Mouse (Mus musculus) ovary, postnatal 14 days (tissue): ENCODE results near the gene Pde4b.
"Not testable (repeated sequence)": the region's sequence is repeated elsewhere in the genome, so short reads cannot be mapped to it uniquely, and the experiment has no call there.

ENCODE experiments used
- DNase-seq: peaks from one replicate; pipeline ENCODE4 v3.0.0; 2022; ENCODE audit warnings: low spot score

Gene Pde4b

DNA sequence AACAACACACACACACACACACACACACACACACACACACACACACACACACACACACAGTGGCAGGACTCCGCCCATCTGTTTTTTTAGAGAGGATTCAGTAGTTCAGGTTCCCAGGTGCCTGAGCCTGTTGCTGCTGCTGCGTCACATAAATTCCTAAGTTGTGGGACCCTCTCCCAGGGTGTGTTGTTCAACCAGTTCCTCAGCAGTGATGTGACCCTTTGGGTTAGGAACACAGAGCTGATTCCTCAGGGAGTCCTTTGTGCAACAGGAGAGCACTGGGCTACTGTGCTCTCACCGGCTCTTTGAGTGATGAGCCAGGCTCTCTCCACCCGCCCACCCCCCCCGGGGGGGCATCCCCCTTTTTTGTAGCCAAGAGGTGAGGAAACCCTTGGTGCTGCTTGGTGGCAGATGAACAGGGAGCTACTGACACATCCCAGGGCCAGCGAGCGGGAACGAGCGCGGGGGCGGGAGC lies at the start of gene Pde4b:
Gene Pde4b, plus strand, starts transcription at position 453 of the 475 bp plus-strand sequence.
- DNase-seq = no peak

- DNase-seq = no peak
Observed at GRCm38 (mm10) chr4:102040190-102040589, 47.2 kb upstream of the Pde4b start.

DNA sequence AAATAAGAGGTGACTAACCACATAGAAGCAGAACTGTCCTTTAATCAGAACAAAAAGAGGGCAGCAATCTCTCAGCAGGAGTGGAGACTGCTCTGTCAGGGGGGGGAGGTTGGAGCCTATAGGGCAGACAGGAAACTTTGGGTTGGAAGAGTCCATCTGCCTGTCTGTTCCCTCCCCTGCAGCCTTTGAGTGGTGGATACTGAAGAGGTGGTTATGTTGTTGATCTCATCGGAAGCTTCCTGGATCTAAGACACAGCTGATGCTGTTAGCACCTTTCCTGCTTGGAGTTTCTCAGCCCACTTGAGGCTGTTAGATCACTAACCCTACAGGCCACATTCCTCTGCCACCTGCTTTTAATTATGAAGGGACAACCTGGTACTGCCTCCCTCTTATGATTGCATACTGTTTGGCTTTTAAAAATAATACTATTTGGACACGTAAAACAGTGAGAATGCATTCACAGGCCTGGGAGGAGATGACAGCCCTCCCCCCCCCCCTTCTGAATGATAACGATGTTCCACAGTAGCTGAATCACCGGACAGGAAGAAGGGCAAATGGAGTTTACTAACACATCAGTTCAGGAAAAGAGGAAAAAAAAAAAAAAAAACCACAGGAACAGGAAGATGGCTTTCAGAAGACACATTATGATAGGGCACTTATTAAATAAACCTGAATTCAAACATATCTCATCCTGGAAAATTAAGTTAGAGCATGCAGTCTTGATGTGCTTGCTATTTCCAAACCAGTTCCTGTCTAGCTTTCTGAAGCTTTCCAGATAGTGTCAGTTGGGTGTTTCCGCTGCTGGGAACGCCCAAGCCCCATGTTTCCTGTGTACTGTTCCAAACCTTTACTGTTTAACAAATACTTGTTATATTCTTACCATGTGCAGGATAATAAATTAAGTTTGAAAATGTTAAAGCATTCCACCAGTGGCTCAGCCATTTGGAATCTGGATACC lies 41.9 kb upstream of the Pde4b start:
- no peak for DNase-seq

- not testable (repeated sequence) for DNase-seq
Observed at GRCm38 (mm10) chr4:102049368-102049767, 38.0 kb upstream of the Pde4b start.

GRCm38 (mm10) chr4:102061322-102061721 lies 26.0 kb upstream of the Pde4b start:
- no peak for DNase-seq

DNA sequence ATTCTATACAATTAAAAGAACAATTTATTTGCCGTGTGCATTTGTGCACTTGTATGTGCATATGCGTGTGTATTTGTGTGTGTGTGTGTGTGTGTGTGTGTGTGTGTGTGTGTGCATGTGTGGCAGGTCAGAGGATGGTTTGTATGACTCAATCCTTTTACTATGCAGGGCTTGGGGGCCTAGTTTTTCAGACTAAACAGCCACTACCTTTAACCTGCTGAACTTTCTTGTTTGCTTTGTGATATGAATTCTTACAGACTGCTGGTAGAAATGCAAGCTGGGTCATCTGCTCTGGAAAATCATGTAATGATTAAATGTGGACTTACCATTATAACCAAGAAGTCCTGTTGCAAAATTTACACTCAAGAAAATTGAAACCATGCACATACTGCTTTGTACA lies 18.0 kb upstream of the Pde4b start:
- no peak for DNase-seq

- DNase-seq = no peak
Observed at GRCm38 (mm10) chr4:102086336-102086735, 1.0 kb upstream of the Pde4b start.

GRCm38 (mm10) chr4:102087566-102088234 lies 357 bp downstream of the Pde4b start:
- DNase-seq = no peak

DNA sequence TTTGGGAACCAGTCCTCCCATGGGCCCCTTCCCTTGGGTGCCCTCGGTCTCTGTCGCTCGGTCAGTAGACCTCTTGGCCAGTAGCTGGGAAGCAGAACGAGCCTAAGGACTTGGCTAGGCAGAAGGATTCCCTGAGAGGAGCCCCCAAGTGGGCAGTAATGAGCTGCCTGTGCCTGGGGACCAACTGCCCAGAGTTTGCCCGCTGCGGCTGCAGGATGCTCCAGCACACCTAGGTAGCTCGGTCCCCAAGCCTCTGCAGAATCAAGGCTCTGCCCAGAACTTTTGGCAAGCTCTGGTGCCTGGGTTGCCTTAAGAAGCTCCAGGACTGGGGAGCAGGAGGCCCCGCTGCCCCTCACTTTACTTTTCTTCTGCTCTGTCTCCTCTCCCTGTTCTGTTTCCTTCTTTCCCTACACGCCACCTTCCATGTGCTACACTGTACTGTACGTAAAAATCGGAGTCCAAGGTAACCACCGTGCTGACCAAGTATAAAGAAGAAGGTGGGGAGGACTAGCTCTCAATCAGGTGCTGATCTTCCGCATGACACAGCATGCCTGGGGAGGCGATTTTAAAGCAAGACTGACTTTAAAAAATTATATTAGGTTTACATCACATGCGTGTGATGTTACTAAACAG lies 1.0 kb downstream of the Pde4b start:
- no peak for DNase-seq

DNA sequence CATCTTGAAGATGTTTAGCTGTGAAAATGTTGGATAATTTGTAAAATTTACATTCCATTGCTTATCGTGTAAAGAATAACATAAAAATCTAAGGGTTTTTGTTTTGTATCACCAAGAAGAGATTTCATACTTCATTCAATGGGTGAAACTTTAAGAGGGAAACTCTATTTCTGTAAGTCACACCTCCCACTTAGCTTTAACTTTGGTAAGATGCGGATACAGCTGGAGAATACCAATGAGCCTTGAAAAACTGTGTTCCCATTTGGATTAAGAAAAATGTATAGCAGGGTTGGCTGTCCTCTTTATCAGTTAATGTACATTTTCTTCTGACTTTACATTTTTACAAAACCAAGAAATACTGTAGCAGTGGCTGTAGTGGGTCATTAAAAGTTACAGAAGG lies 8.5 kb downstream of the Pde4b start:
- no peak for DNase-seq

DNA sequence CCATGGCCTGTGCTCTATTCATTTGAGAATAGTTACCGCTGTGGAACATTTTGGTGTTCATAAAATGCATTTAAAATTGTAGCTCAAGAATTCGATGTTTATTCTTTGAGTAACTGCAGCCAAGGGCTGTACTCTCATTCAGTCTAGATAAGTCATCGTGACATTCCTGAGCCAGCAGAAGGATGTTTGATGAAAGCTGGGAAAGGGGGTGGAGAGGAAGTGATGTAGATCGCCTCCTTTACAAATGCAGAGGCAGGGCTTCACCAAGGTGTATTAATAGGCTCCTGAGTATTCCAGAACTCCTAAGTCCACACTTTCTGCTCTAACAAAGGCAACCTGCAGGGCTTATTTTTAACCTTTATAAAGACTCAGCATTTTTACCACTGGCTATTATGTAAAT lies 14.9 kb downstream of the Pde4b start:
- DNase-seq = no peak

- no peak for DNase-seq
Observed at GRCm38 (mm10) chr4:102104534-102105014, 17.2 kb downstream of the Pde4b start.

DNA sequence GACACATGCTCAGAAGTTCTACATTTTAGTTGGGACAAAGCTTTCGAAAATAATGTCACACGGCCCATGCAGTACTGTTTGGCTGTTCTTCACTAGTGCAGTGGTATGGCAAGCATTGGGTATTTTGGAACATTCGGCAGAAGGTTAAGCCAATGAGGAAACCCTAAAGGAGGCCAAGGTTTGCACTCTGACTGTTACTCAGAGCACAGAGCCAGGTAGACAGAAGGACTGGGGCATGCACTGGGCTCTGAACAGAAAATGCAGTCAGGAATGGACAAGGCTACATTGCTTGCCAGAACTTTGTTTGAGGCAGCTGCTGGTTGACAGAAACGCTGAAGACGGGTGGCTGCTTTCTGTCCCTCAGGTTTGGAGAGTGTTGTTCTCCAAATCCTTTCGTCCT lies 19.4 kb downstream of the Pde4b start:
- DNase-seq = no peak

DNA sequence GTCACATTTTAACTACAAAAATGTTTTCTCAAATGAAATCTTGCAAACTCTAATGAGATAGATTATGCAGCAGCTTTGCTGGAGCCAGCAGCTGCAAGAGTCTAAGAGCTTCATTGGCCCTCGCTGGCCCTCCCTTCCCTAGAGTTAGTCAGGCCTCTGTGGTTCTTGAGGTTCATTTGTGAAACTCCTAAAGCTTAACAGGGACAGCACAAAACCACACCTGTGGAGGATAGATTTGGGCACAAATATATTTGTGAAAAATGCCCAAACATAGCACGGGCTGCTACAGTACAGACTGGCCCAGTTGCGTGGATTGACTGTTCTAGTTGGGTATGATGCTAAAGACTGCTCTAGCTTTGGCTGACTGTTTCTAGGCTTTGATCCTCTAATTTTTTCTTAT lies 32.1 kb downstream of the Pde4b start:
- no peak for DNase-seq

DNA sequence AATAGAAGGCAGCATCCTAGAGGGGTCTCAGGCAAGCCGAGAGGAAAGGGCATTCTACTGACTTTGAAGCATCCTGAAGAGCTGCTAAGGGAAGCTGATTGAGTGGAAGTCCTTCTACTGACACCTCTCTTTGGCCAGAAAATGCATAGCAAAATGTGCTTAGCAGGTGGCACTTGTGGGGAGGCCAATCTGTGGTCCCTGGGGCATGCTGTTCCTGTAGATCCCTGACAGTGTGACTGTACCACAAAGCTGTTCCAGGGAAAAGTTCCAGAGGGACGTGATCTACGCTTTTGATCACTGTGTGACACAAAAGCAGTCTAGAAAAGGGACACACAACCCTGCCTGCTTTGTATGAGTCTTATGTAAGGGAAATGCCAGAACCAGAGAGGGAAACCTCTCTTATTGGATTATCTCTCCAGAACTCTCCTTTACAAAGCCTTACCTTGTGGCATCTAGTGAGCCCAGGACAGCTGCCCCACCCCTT lies 49.1 kb downstream of the Pde4b start:
- no peak for DNase-seq

GRCm38 (mm10) chr4:102138346-102138745 lies 51.0 kb downstream of the Pde4b start:
- no peak for DNase-seq

DNA sequence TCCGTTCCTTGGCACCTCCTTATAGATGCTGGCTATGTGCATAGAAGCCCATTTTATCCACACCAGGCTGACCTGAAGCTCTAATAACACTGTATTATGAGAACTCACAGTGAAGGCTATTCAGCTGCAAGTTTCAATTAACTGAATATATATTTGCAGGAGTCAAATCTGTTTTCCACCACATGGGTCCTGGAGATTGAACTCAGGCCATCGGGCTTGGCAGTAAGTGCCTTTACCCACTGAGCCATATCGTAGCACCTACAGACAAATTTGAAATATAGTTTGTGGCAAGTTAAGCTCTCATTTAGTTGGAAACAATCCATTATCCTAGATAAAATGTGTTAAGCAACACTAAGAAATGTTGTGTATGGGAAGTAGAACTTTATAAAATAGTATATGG lies 53.9 kb downstream of the Pde4b start:
- DNase-seq = no peak

DNA sequence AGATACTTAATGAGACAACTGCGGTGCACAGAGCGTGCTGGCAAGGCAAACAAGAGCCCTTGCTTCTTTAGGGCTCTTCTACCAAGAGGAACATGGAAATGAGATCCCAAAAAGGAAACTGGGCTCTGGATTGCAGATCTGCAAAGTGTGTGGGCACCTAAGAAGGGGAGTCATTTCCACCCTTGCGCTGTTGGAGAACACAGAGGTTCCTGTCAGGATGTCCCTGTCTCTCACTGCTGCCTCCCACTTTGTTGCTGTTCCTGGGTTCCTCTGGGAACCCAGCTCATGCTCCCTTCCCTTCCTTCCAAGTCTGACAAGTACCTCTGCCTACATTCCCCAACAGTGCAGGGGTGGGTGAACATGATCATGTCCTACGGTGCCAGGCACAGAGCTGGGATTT lies 61.4 kb downstream of the Pde4b start:
- DNase-seq = no peak

GRCm38 (mm10) chr4:102159178-102159577 lies 71.8 kb downstream of the Pde4b start:
- DNase-seq = no peak

GRCm38 (mm10) chr4:102171636-102172035 lies 84.3 kb downstream of the Pde4b start:
- no peak for DNase-seq

- no peak for DNase-seq
Observed at GRCm38 (mm10) chr4:102172711-102173213, 85.4 kb downstream of the Pde4b start.

DNA sequence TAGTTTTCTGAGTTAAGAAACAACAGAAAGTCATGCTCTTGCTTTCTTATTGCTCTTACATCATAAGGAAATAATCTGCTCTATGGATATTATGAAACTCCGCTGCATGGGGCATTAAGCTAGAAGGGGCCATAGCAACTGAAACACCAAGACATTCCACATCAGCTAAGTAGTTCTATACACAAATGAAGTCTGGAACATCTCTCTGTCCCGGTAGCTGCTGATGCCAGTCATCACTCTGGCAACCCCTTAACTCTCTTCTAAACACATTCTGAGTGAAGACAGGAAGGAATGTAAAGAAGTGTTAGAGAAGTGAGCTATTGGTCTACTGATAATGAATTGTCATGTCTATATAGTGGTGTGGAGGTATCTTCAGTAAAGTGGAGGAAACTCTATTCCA lies 88.6 kb downstream of the Pde4b start:
- DNase-seq = no peak
